Mouse (Mus musculus) gastrocnemius, postnatal 36 days (tissue): Measurements from ENCODE around the gene Acvr1. TPM values are rescaled to one million over a fixed set of nuclear protein-coding genes. Genes with fewer than 3 reads are reported as not detected.

ENCODE experiments used
- DNase-seq, 2 experiments: peaks; one replicate each; pipeline ENCODE4 v3.0.0; 2022
- intact Hi-C: fragments of 180-260 bp; cut with DNase I; formaldehyde crosslinking; loops from one replicate; pipeline ENCODE4 v1.15.1; 2025
- total RNA-seq, 2 experiments: library from RNA; stranded (reverse); gene quantifications; 2 replicates each; pipeline ENCODE4 v1.2.3; 2021

The Acvr1 gene
- total RNA-seq, 2 experiments from 2014 or later = 10.3 to 12.3 TPM

DNA sequence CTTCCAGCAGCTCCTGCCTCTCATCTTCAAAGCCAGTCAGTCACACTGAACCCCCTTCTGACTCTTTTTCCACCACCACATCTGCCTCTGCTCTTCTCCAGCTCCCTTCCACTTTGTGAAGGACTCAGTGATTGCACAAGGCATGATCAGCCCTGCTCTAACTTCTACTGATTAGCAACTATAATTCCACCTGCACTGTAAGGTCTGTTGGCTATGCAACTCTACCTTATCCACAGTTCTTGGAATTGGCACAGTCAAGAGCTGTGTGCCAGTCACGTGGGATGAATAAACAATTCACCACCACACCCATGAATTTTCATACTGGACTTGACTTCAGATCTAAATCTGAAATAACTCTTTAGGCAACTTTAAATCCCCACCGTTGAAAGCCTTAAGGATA, 133.6 kb downstream of the Acvr1 start:
- intact Hi-C loops = no loop called here
- DNase-seq = no peak

DNA sequence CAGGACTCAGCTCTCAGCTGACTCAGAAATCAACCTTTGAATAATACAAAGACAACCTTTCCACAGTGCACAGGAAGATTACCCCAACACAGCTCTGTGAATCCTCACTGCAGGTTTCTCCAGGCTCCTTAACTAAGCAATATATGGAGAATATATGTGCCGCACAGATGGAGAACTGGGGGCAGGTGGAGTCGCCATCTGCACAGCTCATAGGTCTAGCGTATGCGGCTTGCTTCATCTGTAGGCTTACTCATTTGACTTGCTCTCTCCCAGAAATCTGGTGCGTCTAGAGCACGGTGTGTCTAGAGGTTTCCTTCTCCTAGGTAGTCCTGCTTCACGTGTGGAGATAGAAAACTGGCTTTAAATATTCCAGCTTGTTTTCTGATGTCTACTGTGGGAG, 134.7 kb downstream of the Acvr1 start:
- intact Hi-C loops = no loop called here
- no peak for DNase-seq

DNA sequence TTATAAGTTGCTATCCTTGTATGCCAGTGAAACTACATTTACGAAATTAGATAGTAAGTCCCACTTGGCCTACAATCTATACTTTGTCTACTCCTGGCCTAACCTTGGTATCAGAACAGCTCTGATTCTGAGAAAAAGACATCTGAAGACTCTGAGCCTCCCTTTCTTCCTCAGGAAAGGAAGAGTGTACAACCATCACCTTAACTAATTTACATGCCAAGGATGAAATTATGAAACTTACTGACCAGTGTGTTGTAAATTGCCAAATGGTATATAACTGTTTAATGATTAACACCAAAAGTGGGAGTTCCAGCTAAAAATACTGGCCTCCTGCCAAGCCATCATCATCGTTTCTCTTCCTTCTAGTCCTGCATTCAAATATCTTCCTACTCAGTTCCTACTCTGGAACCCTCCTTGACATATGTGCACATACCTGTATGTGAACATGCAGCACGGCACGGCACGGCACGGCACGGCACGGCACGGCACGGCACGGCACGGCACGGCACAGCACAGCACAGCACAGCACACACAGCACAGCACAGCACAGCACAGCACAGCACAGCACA, 141.4 kb downstream of the Acvr1 start:
- DNase-seq = no peak
- intact Hi-C loops = no loop called here

DNA sequence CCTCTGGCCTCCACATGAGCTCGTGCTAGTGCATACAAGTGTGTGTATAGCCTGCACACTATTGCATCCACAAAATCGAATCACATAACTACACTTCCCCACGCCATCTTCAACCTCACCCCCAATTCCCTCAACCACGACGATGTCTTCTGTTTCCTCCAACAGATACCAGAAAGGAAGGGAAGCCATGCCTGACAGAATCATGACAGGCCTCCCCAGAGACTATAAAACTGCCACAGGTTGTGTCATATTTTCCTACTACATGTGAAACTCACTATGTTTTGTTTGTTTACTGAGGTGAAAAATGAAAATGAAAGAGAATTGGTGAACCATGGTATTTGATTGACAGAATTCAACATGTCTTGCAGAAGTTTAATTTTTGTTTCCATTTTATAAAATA, 143.6 kb downstream of the Acvr1 start:
- intact Hi-C loops = no loop called here
- DNase-seq = no peak

DNA sequence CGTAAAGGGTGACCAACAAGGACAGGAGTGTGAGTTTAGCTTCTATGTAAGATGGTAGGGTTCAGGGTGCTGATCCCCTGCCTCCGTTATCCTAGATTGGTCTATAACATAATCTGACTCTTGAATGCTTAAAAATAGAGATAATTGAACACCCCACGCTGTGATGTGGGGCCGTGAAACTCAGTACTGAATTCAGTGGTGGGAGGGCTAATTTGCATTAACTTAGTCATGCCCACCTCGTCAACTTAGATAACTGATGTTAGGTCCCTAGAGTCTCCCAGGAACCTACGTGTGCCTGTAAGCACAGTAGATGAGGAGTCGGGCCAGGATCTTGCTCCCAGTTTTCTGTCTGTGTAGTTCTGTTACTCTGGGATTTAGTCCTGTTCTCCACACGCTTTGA, 147.4 kb downstream of the Acvr1 start:
- intact Hi-C loops = no loop called here
- no peak for DNase-seq

DNA sequence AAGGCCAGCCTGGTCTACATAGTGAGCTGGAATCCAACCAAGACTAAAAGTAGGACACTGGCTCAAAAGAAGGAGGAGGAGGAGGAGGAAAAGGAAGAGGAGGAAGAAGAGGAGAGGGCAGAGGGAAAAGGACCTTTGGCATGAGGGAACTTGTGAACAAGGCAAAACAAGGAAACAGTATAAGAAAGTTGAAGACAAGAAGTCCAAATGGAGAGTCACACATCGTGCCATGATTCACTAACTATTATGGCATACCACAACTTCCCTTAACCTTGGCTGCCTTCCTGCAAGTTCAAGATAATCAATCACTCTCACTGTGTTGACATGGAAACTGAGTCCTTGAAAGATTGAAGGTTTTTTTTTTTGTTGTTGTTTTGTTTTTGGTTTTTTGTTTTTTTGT, 148.8 kb downstream of the Acvr1 start:
- intact Hi-C loops = no loop called here
- no peak for DNase-seq

DNA sequence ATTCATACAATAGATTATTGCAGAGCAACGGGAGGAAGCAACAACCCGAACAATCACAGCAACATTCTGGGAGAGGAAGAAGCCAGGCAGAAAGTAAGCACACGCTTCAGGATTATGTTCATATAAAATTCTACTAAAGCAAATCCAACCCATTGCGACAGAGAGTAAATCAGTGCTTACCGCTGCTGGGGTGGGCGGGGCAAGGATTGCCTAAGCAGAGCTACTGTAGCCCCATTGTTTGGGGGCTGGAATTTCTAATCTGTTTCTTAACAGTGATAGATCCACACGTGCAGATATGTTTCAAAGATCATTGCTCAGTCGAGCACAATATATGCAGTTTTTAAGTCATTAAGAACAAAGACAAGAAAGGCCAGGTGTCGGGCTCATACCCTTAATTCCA, 149.3 kb downstream of the Acvr1 start:
- no peak for DNase-seq
- intact Hi-C loops = no loop called here

DNA sequence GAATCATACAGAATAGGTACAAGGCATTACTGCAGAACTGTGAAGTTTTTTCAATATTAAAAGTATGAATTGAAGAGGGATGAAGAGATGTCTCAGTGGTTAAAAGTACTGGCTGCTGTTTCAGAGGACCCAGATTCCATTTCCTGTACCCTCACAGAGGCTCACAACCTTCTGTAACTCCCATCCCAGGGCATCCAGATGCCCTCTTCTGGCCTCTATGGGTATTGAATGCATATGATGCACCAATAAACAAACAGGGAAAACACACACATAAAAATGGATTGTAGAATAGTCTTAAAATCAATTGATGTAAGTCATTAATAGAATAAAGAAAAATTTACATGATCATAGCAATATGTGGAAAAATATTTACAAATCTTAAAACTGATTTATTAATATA, 151.9 kb downstream of the Acvr1 start:
- intact Hi-C loops = no loop called here
- DNase-seq = no peak

DNA sequence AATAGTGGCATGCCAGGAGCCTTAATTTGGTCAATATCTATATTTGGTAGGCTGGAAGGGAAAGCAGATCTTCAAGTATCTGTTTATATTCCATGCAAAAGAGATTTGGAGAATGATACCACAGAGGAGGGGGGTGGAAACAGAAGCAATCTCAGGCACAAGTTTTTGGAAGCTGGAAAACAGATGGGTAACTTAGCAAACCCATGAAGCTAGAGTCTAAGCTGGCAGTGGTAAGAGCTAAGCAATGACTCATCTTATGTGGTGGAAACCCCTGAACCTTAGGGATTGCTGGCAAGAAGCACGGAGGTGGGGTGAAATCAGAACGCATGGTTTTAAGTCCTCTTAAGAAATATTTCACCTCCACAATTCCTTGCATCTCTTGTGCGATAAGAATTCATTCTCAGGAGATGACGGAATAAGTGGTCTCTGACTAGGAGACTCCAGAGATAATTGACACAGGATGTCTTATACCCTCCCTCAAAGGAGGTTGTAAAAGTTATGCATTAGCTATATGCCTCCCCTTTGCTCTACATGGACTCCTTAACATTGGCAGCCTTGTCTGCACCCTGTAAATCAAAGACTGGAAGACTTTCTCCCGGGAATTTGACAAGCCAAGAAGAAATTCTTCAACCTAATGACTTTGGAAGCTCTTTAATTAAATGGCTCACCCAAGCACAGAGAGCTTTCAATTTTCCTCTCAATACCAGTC, 157.9 kb downstream of the Acvr1 start:
- intact Hi-C loops = no loop called here
- DNase-seq = no peak

DNA sequence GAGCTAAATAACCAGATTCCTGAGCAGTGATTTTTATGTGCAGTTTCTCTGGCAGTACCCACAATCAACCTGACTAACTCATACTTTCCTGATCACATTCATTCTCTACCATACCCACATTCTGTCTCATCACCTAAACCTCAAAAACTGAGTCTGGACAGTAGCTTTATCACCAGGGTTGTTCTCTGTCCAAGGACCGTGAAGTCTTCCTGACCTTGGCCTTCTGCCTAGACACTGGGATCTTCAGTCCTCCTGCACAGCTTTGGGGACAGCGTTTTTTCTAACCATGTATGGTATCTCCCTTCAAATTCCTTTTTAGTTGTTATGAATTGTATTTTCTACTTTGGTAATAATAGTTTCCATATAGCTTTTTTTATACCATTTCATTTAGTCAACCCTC, 163.5 kb downstream of the Acvr1 start:
- no peak for DNase-seq
- intact Hi-C loops = no loop called here

DNA sequence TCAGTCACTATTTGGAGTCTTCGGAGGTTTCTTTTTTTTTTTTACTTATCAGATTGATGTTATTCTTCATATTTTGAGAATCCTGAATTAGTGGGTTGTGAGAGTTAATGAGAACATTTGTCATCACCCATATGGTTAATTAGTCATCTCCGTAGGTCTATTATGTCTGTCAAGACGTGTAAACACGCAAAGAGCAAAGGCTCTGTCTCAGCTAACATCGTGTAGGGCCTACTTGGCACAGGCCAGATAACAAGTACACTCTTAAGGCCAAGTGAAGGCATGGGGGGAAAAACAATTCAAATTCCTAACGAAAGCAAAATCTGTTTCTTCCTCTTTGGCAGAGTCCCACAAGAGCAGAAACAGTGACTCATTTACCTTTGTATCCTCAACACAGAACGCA, 178.4 kb downstream of the Acvr1 start:
- intact Hi-C loops = no loop called here
- DNase-seq = no peak

DNA sequence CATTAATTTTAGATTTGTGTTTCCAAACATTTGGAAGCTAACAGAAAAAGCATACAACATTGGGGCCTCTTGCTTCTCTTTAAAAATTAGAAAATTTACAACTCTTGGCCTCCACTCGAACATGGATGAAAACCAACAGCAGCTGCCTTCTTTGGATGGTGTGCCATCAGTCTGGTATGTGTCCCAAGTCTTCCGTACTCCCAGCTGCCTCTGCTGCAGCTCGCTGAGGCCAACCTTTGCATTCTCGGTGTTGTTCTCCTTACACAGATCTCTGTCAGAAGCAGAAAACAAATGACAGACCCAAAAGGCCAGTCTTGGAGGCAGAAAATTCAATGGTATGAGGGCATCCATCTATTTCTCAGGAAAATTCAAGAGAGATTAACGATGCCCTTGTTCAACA, 186.9 kb downstream of the Acvr1 start:
- intact Hi-C loops = no loop called here
- DNase-seq = no peak

DNA sequence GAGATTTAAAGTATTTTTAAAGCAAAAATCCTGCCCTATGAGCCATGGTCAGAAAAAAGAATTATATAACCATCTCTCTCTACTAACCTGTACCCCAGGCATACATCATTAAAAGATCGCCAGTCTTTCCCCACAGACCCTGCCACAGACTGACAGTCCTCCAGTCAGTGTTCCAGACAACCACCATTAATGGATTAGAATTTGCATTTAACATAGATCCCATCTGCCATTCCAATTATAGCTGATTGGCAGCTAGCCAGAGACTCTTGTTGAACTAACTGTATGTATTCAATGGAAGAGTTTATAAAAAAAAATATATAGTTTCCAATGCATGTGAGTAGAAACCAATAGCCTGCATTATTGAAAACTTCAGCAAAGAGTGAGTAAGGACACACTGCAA, 187.5 kb downstream of the Acvr1 start:
- intact Hi-C loops = no loop called here
- DNase-seq = no peak

DNA sequence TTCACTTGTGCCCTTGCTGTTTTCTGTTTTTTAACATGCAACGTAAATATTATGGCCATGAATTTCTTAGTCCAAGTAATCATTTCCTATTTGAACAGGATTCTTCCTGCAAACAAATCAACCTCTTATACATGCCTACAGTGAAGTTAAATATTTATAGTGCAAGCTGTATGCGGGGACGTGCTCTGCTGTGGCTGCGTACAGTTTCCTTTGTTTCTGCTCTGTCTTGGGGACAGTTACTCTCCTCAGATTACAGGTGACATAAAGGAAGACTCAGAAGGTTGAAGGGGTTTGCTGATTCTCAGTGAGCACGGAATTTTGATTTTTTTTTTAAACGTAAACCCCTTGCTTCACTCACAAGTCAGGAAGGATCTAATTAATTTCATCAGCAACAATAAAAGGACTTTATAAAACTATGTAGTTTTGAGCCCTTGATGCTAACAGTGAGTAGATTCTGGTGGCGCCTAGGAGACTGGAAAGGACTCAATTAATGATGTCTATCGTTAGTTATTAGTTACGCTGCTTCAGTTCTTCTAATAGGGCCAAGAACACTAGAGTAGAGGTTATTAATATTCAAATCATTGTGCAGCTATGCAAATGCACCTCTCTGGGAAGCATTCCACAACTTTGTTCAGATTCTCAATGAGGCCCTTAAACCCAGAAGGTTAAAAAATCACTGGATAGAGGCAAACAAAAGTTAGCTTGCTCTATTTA, 189.4 kb downstream of the Acvr1 start:
- DNase-seq = no peak
- intact Hi-C loops = no loop called here

DNA sequence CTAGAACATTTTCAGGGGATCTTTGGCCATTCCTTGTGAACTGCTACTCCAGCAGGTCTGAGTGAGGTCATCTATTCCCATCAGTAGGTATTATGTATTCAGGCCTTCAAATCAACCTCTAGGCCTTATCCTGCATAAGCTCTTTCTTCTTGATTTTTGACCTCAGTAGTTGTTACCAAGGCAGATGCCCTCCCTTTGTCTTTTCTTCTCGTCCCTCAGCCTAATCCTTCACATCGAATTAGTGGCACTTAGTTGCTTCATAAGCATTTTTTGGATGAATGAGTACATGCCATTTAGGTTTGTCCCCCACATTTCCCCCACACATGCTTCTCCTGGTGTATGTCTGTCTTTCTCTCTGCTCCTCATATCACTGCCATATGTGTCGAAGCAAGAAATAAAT, 200.8 kb downstream of the Acvr1 start:
- intact Hi-C loops = no loop called here
- DNase-seq = no peak

DNA sequence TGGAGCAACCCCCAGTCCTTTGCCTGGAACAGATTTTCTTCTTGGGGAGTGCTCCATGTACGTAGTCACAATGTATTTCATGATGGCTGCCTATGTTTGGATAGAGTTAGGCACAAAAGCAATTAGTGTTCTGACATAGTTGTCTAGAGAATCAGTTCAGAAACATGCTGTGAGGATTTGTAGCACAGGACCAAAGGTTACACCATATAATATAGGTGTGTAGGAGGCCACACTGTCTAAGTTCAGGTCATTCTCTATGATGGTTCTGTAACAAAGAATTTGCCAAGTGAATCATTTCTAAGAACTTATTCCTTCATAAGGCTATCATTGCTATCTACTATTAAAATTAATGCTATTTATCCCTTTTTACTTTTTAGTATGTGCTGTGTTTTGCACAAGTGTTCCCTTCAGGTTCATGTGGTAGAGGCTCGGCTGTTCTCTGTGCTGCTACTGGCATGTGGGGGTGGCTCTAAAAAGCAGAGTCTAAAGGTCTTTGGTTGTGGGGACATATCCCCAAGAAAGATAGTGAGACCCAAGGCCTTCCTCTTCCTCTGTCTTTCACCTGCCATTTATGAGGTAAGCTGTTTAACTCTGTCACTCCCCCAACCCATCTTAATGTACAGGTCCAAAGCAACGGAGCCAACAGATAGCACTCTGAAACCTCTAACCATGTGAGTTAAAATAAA, 205.5 kb downstream of the Acvr1 start:
- no peak for DNase-seq
- intact Hi-C loops = no loop called here

DNA sequence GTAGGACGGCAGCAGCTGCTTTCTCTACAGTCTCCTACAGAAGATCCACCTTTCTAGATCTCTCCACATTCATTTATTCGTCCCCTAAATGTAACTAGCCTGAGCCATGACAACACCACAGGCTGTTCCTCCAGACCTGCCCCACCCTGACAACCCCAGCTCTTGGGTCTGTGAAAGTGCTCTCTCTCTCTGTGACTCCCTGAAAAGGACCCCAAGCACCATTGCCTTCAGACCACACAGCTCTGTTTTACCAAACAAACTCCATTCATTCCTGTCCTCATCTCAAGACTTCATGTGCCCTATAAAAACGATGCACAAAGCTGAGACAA, 208.9 kb downstream of the Acvr1 start:
- intact Hi-C loops = no loop called here

DNA sequence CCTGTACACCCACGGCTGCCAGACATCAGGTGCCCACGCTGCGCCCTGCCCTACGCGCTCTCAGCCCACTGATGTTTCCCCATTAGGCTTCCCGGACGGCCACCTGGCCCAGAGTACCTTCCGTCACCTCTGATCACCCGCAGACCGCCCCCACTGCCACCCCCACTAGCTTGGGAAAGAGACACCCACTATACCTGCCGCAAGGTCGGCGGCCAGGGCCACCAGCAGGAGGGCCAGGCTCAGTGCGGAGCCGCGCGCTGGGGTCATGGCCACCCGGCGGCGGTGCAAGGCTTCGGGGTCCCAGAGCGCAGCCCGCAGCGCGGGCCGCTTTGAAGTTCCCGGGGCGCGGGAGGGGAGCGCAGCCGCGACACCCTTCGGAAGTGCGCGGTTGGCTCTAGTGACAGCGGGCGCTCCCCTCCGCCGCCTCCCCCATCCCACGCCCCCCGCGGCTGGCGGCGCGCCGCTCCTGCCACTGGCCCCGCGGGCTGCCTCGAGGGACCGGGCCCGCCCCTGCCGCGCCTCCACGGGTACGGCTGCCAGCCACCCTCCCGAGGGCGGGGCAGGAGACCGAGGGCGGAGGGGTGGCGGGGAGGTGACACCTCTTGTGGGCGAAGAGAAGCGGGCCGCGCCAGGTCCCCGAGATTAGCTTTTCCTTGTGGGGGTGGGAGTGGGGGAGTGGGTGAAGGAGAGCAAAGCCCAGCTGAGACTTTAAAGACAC, 209.4 kb downstream of the Acvr1 start, which contains the start of gene Acvr1c:
TSS of gene Acvr1c (minus strand) at position 482 of the 718 bp plus-strand sequence.
- intact Hi-C loops = no loop called here
- peak; percentile 8 to 18 for DNase-seq

More for the DNA sequence above, 208.9 kb downstream of the Acvr1 start:
- no peak for DNase-seq

DNA sequence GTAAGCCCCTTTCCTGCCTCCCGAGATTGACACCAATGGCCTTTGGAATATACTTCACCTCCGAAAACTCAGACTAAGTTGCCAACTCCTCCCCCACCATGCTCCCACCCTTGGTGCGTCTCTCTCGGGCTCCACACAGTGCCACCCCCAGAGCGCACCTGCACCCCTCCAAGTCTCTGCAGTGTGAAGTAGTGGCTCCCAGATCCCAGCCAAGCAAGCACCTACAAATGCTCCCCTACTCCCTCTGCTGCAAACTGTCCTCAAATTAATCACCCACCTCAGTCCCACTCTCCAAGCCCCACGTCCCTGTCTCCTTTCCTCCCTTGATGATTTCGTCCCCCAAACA, 209.9 kb downstream of the Acvr1 start:
- DNase-seq = no peak
- intact Hi-C loops = no loop called here

DNA sequence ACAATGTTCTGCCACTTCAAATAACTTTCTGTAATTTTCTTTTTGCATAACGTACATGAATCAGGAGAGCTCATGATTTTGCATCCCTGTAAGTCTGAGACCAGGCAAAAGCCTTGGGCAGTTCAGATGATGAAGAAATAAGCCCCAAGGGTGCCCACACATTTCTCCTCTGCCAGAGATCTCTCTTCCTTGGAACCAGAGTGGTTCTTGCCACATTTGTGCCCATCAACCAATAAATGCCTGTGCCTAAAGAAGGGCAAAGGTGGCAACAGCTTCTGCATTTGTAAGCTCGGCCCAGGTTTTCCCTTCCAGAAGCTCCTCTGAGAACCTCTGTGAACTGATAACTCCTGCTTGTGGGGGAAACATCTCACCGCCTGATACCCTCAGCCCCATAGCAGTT, 212.6 kb downstream of the Acvr1 start:
- no peak for DNase-seq

DNA sequence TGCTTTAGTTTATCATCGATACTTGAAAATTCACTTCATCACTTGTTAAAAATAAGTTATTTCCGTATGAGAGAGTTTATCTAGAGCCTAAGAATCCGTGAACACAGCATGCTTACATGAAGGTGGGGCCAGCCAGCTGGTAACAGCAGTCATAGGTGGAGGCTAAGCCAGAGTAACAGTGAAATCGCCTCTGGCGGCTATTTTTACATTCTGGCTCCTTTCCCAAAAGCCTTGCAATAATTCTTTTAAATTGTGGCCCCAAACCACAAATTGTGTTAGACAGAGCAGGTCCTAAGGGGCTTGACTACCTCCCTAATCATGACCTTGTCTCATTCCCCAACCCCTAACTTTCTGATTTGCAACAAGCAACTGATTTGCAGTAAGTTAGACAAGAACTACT, 214.1 kb downstream of the Acvr1 start:
- DNase-seq = no peak
- intact Hi-C loops = no loop called here

More for the DNA sequence above, 212.6 kb downstream of the Acvr1 start:
- intact Hi-C loops = no loop called here
